Mouse (Mus musculus): ENCODE data around the gene Gm6588.

DNA sequence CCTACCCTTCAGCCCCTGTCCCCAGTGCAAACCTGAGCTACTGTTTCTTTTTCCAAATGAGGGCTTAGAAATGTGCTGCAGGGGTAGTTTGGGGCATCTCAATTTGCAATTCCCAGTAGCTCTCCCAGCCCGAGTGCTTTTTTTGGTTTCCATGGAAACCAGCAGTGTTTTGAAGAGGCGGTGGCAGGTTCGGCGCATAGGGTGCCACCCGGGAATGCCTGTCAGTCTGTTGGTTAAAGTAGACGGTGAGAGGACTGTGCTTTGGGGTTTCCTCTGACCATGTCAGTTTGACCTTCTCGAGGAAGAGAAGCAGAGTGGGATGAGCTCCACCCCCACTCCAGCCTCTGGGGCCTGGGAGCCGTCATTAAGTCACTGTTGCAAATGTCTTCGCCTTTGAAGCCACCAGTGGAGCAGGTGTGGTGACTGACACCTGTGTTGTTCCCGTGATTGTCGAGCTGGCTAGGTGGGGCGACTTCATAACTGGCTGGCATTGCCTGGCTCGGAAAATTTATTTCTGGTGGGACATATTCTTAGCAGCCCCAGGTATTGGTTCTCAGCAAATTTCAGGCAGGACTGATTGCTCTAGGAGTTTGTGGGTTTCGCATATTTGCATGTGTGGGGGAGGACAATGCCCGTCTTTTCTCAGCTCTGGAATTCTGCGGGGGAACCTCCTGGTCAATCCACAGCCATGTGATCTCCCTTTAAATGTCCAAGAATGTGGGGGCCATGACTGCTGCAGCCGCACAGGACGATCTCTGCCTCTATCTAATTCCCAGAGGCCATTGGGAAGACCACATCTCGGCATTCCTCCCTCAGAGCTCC lies 37.5 kb upstream of the Gm6588 start:
- TF ChIP-seq POLR2A (IDR thresholded peaks at IDR 0.05; ENCODE audit: low read depth, low read length) (no peak), CTCF (IDR thresholded peaks at IDR 0.05; ENCODE audit: extremely low read depth, insufficient read depth, insufficient read length, insufficient replicate concordance) (no peak)
